Mouse (Mus musculus): ENCODE data around the gene Plscr2. TPM values are rescaled to one million over a fixed set of nuclear protein-coding genes. Genes with fewer than 3 reads are reported as not detected.
A peak's percentile ranks its signal among the peaks of the same experiment; 100 is the strongest.

Plscr2 gene
- total and polyA plus RNA-seq, 2 experiments from 2014 or later = 9.7 to 12.9 TPM

DNA sequence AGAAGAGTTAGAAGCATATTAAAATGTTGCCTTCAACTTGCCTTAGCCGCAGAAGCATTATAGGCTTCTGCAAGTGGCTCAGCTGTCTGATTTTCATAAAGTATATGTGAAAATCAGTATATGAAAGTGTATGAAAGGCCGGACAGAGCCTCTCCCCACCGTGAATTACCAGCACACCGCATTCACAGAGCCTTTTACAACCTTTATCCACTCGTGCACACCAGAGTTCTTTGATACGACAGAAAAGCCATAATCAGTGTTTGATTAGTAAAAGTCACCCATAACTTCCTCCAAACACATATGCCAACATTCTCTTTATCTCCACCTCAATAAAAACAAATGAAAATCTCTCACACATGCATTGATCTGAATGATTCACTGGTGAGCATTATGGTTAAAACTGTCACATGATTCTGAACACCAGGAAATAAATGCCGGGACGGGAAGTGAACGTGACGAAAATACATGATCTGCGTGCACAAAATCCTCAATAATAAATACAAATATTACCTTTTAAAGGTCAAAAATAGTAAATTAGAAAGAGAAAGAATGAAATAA, 40.4 kb upstream of the Plscr2 start:
- no peak overlapping the region for H3K4me3 ChIP-seq (ENCODE audit: low read depth, low read length)
- no peak overlapping the region for H3K9ac ChIP-seq (replicated peaks; ENCODE audit: low read depth, low read length)
- no peak for ATAC-seq (ENCODE audit: insufficient read depth, low read depth)
- no peaks in the 10 kb centered on the region for H3K27me3 ChIP-seq (ENCODE audit: control insufficient read depth, insufficient read depth, low read length)
- no peak for DNase-seq (ENCODE audit: low spot score)
- no peak for TF ChIP-seq EP300 (IDR thresholded peaks at IDR 0.05; ENCODE audit: low read depth)
- no peak for TF ChIP-seq CTCF (IDR thresholded peaks at IDR 0.05; ENCODE audit: low read depth)
- 88% methylated on average over 11 of the region's 11 CpGs for WGBS
- H3K36me3 ChIP-seq (replicated peaks; ENCODE audit: control insufficient read depth, insufficient read depth, low read length) = no peaks in the 10 kb centered on the region
- no peaks in the 10 kb centered on the region for H3K9me3 ChIP-seq (replicated peaks; ENCODE audit: control insufficient read depth, low read length)
- no peak overlapping the region for H3K4me2 ChIP-seq (ENCODE audit: low read depth, low read length)
- 0 out of 2 replicates have a peak, but pooled peaks cover 1% of the 10 kb centered on the region for H3K4me1 ChIP-seq (ENCODE audit: control insufficient read depth, insufficient read depth)
- no peak overlapping the region for H3K27ac ChIP-seq (ENCODE audit: low read depth)

DNA sequence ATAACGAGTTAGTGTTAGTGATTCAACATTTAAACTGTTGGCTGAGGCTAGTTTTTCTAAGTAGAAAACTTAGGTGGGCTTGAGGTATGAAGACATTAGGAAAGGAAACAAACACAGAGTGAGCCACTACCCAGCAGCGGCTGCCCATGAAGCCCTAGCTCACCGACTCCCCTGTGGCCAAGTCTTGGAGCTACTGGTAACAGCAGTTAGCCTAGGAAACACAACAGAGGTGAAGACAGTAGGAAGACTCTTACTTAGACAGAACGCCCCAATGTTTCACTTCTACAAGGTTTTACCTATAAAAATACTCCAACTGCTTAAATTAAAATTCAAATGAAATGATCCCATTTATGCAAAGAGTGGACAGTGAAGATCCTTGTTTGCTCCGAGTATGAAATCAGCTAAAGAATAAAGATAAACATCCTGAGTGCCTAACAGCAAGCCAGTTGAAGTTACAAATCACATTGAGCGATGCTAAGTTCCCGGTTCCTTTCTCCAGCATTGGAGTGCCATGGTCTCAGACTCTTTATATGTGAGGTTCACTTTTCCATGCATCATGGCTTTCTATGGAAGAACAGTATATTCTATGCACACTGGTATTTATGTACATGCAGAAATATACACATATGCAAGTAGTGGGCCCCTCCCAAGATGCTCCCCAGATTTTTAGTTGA, 26.5 kb upstream of the Plscr2 start:
- Histone ChIP-seq H3K4me2 (ENCODE audit: low read depth, low read length) (no peak overlapping the region), H3K4me3 (ENCODE audit: low read depth, low read length) (no peak overlapping the region), H3K27ac (ENCODE audit: low read depth) (no peak overlapping the region), H3K27me3 (ENCODE audit: control insufficient read depth, insufficient read depth, low read length) (no peaks in the 10 kb centered on the region), H3K9ac (replicated peaks; ENCODE audit: low read depth, low read length) (no peak overlapping the region), H3K4me1 (ENCODE audit: control insufficient read depth, insufficient read depth) (peaks cover 10% of the 10 kb centered on the region), H3K9me3 (replicated peaks; ENCODE audit: control insufficient read depth, low read length) (no peaks in the 10 kb centered on the region), H3K36me3 (replicated peaks; ENCODE audit: control insufficient read depth, insufficient read depth, low read length) (no peaks in the 10 kb centered on the region)
- ATAC-seq (ENCODE audit: insufficient read depth, low read depth) (no peak), DNase-seq (ENCODE audit: low spot score) (no peak)
- WGBS = 78% methylated on average over 7 of the region's 7 CpGs
- TF ChIP-seq EP300 (IDR thresholded peaks at IDR 0.05; ENCODE audit: low read depth) = no peak
- TF ChIP-seq CTCF (IDR thresholded peaks at IDR 0.05; ENCODE audit: low read depth) = no peak

DNA sequence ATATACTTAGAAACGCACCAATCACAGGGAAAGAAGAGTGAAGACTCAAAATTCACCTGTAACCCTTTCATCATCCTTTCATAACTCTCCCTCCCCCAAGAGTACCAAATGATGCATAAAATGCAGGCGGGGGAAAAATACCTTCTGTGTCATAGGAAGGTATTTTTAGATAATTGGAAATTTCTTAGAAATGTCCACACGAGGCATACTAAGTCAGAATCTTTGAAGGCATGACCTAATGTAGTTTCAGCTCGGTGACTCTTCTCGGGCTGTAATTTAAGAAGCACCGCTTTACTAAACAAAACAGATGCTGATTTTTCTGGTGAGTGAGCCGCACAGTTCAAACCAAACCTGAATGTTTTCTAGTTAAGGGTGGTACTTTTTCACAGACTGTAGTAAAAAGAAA, 26.0 kb upstream of the Plscr2 start, which contains the start of gene Plscr1:
Gene Plscr1, plus strand, starts transcription at position 304 of the 406 bp plus-strand sequence.
- Histone ChIP-seq H3K4me1 (ENCODE audit: control insufficient read depth, insufficient read depth) (peaks cover 10% of the 10 kb centered on the region), H3K27me3 (ENCODE audit: control insufficient read depth, insufficient read depth, low read length) (no peaks in the 10 kb centered on the region), H3K27ac (ENCODE audit: low read depth) (peak within 1 kb of the TSS; percentile 97), H3K36me3 (replicated peaks; ENCODE audit: control insufficient read depth, insufficient read depth, low read length) (no peaks in the 10 kb centered on the region), H3K9ac (replicated peaks; ENCODE audit: low read depth, low read length) (peak within 1 kb of the TSS; percentile 79), H3K9me3 (replicated peaks; ENCODE audit: control insufficient read depth, low read length) (no peaks in the 10 kb centered on the region), H3K4me3 (ENCODE audit: low read depth, low read length) (peak within 1 kb of the TSS; percentile 79), H3K4me2 (ENCODE audit: low read depth, low read length) (peak within 1 kb of the TSS; percentile 76)
- TF ChIP-seq EP300 (IDR thresholded peaks at IDR 0.05; ENCODE audit: low read depth) = no peak
- TF ChIP-seq CTCF (IDR thresholded peaks at IDR 0.05; ENCODE audit: low read depth) = no peak
- 41% methylated on average over 7 of the region's 7 CpGs for WGBS
- ATAC-seq (ENCODE audit: insufficient read depth, low read depth) (no peak), DNase-seq (ENCODE audit: low spot score) (peak; percentile 13)

DNA sequence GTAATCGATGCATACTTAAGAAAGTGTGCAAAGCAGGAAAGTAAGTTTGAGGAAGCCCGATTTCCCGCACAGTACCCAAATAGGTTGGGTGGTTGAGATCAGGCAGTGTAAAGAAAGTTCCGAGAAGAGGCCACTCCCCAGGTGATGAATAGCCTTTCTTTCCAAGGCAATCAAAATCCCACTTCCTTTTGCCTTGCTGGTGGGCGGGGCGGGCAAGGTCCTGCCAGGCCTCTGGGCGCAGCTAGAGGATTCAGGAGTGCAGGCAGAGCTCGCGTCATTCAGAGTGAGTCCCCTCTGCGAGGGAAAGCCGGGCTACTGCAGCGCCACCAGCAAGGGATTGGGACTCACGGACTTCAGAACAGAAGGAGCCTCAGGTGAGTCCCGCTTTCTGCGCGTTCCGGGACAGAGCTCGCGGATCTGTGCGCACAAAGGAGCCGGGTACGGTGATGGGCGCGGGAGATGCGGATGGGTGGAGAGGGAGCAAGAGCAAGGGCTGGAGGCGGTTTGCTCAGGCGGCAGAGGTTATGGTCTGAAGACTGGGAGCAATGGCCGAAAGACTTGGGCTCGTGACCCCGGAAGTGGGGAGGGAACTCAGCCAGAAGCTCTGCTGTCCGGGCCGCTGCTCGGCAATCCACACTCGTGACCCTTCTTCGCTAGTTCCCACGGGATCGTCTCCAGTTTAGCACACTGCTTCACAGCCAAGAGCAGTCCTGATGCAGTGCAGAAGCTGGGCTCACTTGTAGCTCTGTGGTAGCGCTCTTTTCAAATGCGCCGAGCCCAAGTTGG, 25.2 kb upstream of the Plscr2 start:
- H3K36me3 ChIP-seq (replicated peaks; ENCODE audit: control insufficient read depth, insufficient read depth, low read length) = no peaks in the 10 kb centered on the region
- peak overlapping the region; percentile 79 for H3K9ac ChIP-seq (replicated peaks; ENCODE audit: low read depth, low read length)
- peaks cover 10% of the 10 kb centered on the region for H3K4me1 ChIP-seq (ENCODE audit: control insufficient read depth, insufficient read depth)
- peak overlapping the region; percentile 79 for H3K4me3 ChIP-seq (ENCODE audit: low read depth, low read length)
- no peaks in the 10 kb centered on the region for H3K27me3 ChIP-seq (ENCODE audit: control insufficient read depth, insufficient read depth, low read length)
- DNase-seq (ENCODE audit: low spot score) (peak; percentile 84), ATAC-seq (ENCODE audit: insufficient read depth, low read depth) (peak; percentile 92)
- peak overlapping the region; percentile 76 for H3K4me2 ChIP-seq (ENCODE audit: low read depth, low read length)
- peak overlapping the region; percentile 97 for H3K27ac ChIP-seq (ENCODE audit: low read depth)
- TF ChIP-seq EP300 (IDR thresholded peaks at IDR 0.05; ENCODE audit: low read depth) (no peak; the same call in 1 of the 2 replicates), CTCF (IDR thresholded peaks at IDR 0.05; ENCODE audit: low read depth) (peak; percentile 32)
- H3K9me3 ChIP-seq (replicated peaks; ENCODE audit: control insufficient read depth, low read length) = no peaks in the 10 kb centered on the region
- under 1% methylated on average over 40 of the region's 40 CpGs for WGBS

DNA sequence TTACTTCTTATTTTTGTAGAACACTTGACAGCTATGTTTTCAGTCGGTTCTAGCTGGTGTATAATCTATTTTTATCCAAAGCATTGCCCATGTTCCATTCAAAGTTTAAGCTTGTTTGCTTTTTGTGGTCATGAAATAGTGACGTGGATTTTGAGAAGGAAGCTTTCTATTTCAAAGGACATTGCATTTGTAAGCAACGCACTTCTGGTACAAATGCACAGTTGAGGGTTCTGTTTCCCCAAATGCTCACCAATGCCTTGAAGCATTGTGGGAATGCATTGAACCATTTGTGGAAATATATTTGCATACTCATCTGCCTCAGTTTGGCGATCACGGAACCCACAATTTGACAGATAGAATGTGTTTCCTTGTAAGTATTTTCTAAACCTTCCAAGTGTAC, 22.7 kb upstream of the Plscr2 start:
- Histone ChIP-seq H3K9ac (replicated peaks; ENCODE audit: low read depth, low read length) (no peak overlapping the region), H3K27ac (ENCODE audit: low read depth) (no peak overlapping the region), H3K9me3 (replicated peaks; ENCODE audit: control insufficient read depth, low read length) (no peaks in the 10 kb centered on the region), H3K4me3 (ENCODE audit: low read depth, low read length) (no peak overlapping the region), H3K27me3 (ENCODE audit: control insufficient read depth, insufficient read depth, low read length) (no peaks in the 10 kb centered on the region), H3K36me3 (replicated peaks; ENCODE audit: control insufficient read depth, insufficient read depth, low read length) (no peaks in the 10 kb centered on the region), H3K4me1 (ENCODE audit: control insufficient read depth, insufficient read depth) (peaks cover 10% of the 10 kb centered on the region), H3K4me2 (ENCODE audit: low read depth, low read length) (no peak overlapping the region)
- WGBS = 71% methylated on average over 5 of the region's 5 CpGs
- TF ChIP-seq EP300 (IDR thresholded peaks at IDR 0.05; ENCODE audit: low read depth) = no peak
- TF ChIP-seq CTCF (IDR thresholded peaks at IDR 0.05; ENCODE audit: low read depth) = no peak
- DNase-seq (ENCODE audit: low spot score) (no peak), ATAC-seq (ENCODE audit: insufficient read depth, low read depth) (no peak)
